Mouse (Mus musculus): Measurements from ENCODE around the gene Ptrhd1. TPM values are rescaled to one million over a fixed set of nuclear protein-coding genes. Genes with fewer than 3 reads are reported as not detected.
A peak's percentile ranks its signal among the peaks of the same experiment; 100 is the strongest.

The Ptrhd1 gene
- polyA plus RNA-seq, 1 experiment from 2014 or later: 5.1 TPM

- H3K4me3 ChIP-seq (ENCODE audit: low read depth, low read length): no peak overlapping the region
- no peaks in the 10 kb centered on the region for H3K9me3 ChIP-seq (ENCODE audit: control insufficient read depth, low read length)
- H3K4me1 ChIP-seq (replicated peaks; ENCODE audit: control insufficient read depth, insufficient read depth): no peaks in the 10 kb centered on the region
- H3K36me3 ChIP-seq (ENCODE audit: control insufficient read depth, insufficient read depth, low read length): peaks cover 2% of the 10 kb centered on the region; the same call in 1 of the 2 replicates
- H3K27me3 ChIP-seq (ENCODE audit: control insufficient read depth, insufficient read depth, low read length): no peaks in the 10 kb centered on the region
- TF ChIP-seq EP300 (optimal IDR thresholded peaks at IDR 0.05) (no peak), CTCF (IDR thresholded peaks at IDR 0.05; ENCODE audit: low read depth) (no peak)
- ATAC-seq (ENCODE audit: low FRiP score, low TSS enrichment) (no peak), DNase-seq (ENCODE audit: low spot score) (no peak)
- 93% methylated on average over 4 of the region's 4 CpGs for WGBS
- no peak overlapping the region for H3K4me2 ChIP-seq (replicated peaks; ENCODE audit: low read depth)
- H3K9ac ChIP-seq (ENCODE audit: low read length): no peak overlapping the region
- H3K27ac ChIP-seq (replicated peaks): no peak overlapping the region
Observed at GRCm38 (mm10) chr12:4202206-4202605, 31.6 kb upstream of the Ptrhd1 start.

- Histone ChIP-seq H3K9me3 (ENCODE audit: control insufficient read depth, low read length) (no peaks in the 10 kb centered on the region), H3K9ac (ENCODE audit: low read length) (no peak overlapping the region), H3K27me3 (ENCODE audit: control insufficient read depth, insufficient read depth, low read length) (no peaks in the 10 kb centered on the region), H3K4me1 (replicated peaks; ENCODE audit: control insufficient read depth, insufficient read depth) (no peaks in the 10 kb centered on the region), H3K27ac (replicated peaks) (no peak overlapping the region), H3K36me3 (ENCODE audit: control insufficient read depth, insufficient read depth, low read length) (peaks cover 3% of the 10 kb centered on the region; the same call in 1 of the 2 replicates), H3K4me2 (replicated peaks; ENCODE audit: low read depth) (no peak overlapping the region), H3K4me3 (ENCODE audit: low read depth, low read length) (no peak overlapping the region)
- ATAC-seq (ENCODE audit: low FRiP score, low TSS enrichment) (no peak), DNase-seq (ENCODE audit: low spot score) (no peak)
- 97% methylated on average over 11 of the region's 11 CpGs for WGBS
- TF ChIP-seq EP300 (optimal IDR thresholded peaks at IDR 0.05) (no peak), CTCF (IDR thresholded peaks at IDR 0.05; ENCODE audit: low read depth) (no peak)
Observed at GRCm38 (mm10) chr12:4206106-4206505, 27.7 kb upstream of the Ptrhd1 start.

GRCm38 (mm10) chr12:4208405-4209133, 25.3 kb upstream of the Ptrhd1 start:
- Histone ChIP-seq H3K4me2 (replicated peaks; ENCODE audit: low read depth) (no peak overlapping the region), H3K27ac (replicated peaks) (no peak overlapping the region), H3K27me3 (ENCODE audit: control insufficient read depth, insufficient read depth, low read length) (no peaks in the 10 kb centered on the region), H3K9ac (ENCODE audit: low read length) (no peak overlapping the region), H3K4me1 (replicated peaks; ENCODE audit: control insufficient read depth, insufficient read depth) (no peaks in the 10 kb centered on the region), H3K4me3 (ENCODE audit: low read depth, low read length) (no peak overlapping the region), H3K36me3 (ENCODE audit: control insufficient read depth, insufficient read depth, low read length) (peaks cover 7% of the 10 kb centered on the region; the same call in 1 of the 2 replicates), H3K9me3 (ENCODE audit: control insufficient read depth, low read length) (no peaks in the 10 kb centered on the region)
- DNase-seq (ENCODE audit: low spot score) (peak; percentile 63), ATAC-seq (ENCODE audit: low FRiP score, low TSS enrichment) (peak; percentile 34; the same call in 1 of the 2 replicates)
- WGBS: 85% methylated on average over 15 of the region's 15 CpGs
- TF ChIP-seq EP300 (optimal IDR thresholded peaks at IDR 0.05) (no peak), CTCF (IDR thresholded peaks at IDR 0.05; ENCODE audit: low read depth) (peak; percentile 85)

- Histone ChIP-seq H3K4me2 (replicated peaks; ENCODE audit: low read depth) (no peak overlapping the region), H3K27me3 (ENCODE audit: control insufficient read depth, insufficient read depth, low read length) (no peaks in the 10 kb centered on the region), H3K9me3 (ENCODE audit: control insufficient read depth, low read length) (no peaks in the 10 kb centered on the region), H3K27ac (replicated peaks) (no peak overlapping the region), H3K36me3 (ENCODE audit: control insufficient read depth, insufficient read depth, low read length) (peaks cover 9% of the 10 kb centered on the region; the same call in 1 of the 2 replicates), H3K4me3 (ENCODE audit: low read depth, low read length) (no peak overlapping the region), H3K9ac (ENCODE audit: low read length) (no peak overlapping the region), H3K4me1 (replicated peaks; ENCODE audit: control insufficient read depth, insufficient read depth) (no peaks in the 10 kb centered on the region)
- ATAC-seq (ENCODE audit: low FRiP score, low TSS enrichment): no peak
- 98% methylated on average over 9 of the region's 9 CpGs for WGBS
- DNase-seq (ENCODE audit: low spot score): no peak
- TF ChIP-seq CTCF (IDR thresholded peaks at IDR 0.05; ENCODE audit: low read depth) (no peak), EP300 (optimal IDR thresholded peaks at IDR 0.05) (no peak)
Observed at GRCm38 (mm10) chr12:4209196-4209595, 24.6 kb upstream of the Ptrhd1 start.

- Histone ChIP-seq H3K27me3 (ENCODE audit: control insufficient read depth, insufficient read depth, low read length) (no peaks in the 10 kb centered on the region), H3K4me1 (replicated peaks; ENCODE audit: control insufficient read depth, insufficient read depth) (no peaks in the 10 kb centered on the region), H3K4me3 (ENCODE audit: low read depth, low read length) (no peak overlapping the region), H3K27ac (replicated peaks) (no peak overlapping the region), H3K36me3 (ENCODE audit: control insufficient read depth, insufficient read depth, low read length) (peaks cover 16% of the 10 kb centered on the region), H3K9ac (ENCODE audit: low read length) (no peak overlapping the region), H3K4me2 (replicated peaks; ENCODE audit: low read depth) (no peak overlapping the region), H3K9me3 (ENCODE audit: control insufficient read depth, low read length) (no peaks in the 10 kb centered on the region)
- ATAC-seq (ENCODE audit: low FRiP score, low TSS enrichment) (0 out of 2 replicates have a peak, but pooled peaks have one; percentile 22), DNase-seq (ENCODE audit: low spot score) (no peak)
- 83% methylated on average over 9 of the region's 9 CpGs for WGBS
- TF ChIP-seq EP300 (optimal IDR thresholded peaks at IDR 0.05) (no peak), CTCF (IDR thresholded peaks at IDR 0.05; ENCODE audit: low read depth) (peak; percentile 32; the same call in 1 of the 2 replicates)
Observed at GRCm38 (mm10) chr12:4211174-4211573, 22.7 kb upstream of the Ptrhd1 start.

- H3K27me3 ChIP-seq (ENCODE audit: control insufficient read depth, insufficient read depth, low read length): no peaks in the 10 kb centered on the region
- peaks cover 16% of the 10 kb centered on the region for H3K36me3 ChIP-seq (ENCODE audit: control insufficient read depth, insufficient read depth, low read length)
- WGBS: 62% methylated on average over 8 of the region's 8 CpGs
- H3K9me3 ChIP-seq (ENCODE audit: control insufficient read depth, low read length): no peaks in the 10 kb centered on the region
- no peak overlapping the region for H3K9ac ChIP-seq (ENCODE audit: low read length)
- H3K4me1 ChIP-seq (replicated peaks; ENCODE audit: control insufficient read depth, insufficient read depth): no peaks in the 10 kb centered on the region
- no peak for DNase-seq (ENCODE audit: low spot score)
- H3K4me3 ChIP-seq (ENCODE audit: low read depth, low read length): no peak overlapping the region
- ATAC-seq (ENCODE audit: low FRiP score, low TSS enrichment): no peak
- TF ChIP-seq EP300 (optimal IDR thresholded peaks at IDR 0.05) (no peak), CTCF (IDR thresholded peaks at IDR 0.05; ENCODE audit: low read depth) (no peak)
- no peak overlapping the region for H3K27ac ChIP-seq (replicated peaks)
- no peak overlapping the region for H3K4me2 ChIP-seq (replicated peaks; ENCODE audit: low read depth)
Observed at GRCm38 (mm10) chr12:4212908-4213307, 20.9 kb upstream of the Ptrhd1 start.
